Mouse (Mus musculus) stomach, postnatal 0 days (tissue): ENCODE measurements around the gene Eprs.
"Not testable (repeated sequence)": the region's sequence is repeated elsewhere in the genome, so short reads cannot be mapped to it uniquely, and the experiment has no call there.

ENCODE experiments used
- CTCF ChIP-seq: IDR thresholded peaks from 2 replicates; pipeline ENCODE4 v1.5.1; 2016; ENCODE audit warnings: antibody characterized with exemption, low read depth, mild to moderate bottlenecking, moderate library complexity
- EP300 ChIP-seq: optimal IDR thresholded peaks from 2 replicates; pipeline ENCODE3; 2016; ENCODE audit warnings: antibody characterized with exemption

GRCm38 (mm10) chr1:185327754-185328345, 35.0 kb upstream of the Eprs start:
- not testable (repeated sequence) for TF ChIP-seq CTCF, EP300
